Comparison of ENCODE assay signal across 8 mouse cellular contexts in genomic region chr4:136088971-136089747, GRCm38 (mm10). TPM values are rescaled to one million over a fixed set of nuclear protein-coding genes. Genes with fewer than 3 reads are reported as not detected.
DNase-seq lines count a peak whose midpoint lies in the region; ATAC-seq and TF ChIP-seq lines count a peak whose summit lies in the region.
"Had no signal": no experiment of that assay in that cellular context is flagged by ENCODE, and none has a peak within 500 bp of the region (broad histone marks: within the 10 kb centered on the region; RNA-seq: fewer than 3 reads in every experiment).

No protein-coding gene starts in this region.

- 42% methylated on average over 16 of the region's 16 CpGs for WGBS in liver, postnatal 0 days (ENCODE audit: insufficient replicate concordance)
- 54% methylated on average over 16 of the region's 16 CpGs for WGBS in liver, embryonic 11.5 days
- 49% methylated on average over 16 of the region's 16 CpGs for WGBS in stomach, embryonic 16.5 days

- TF ChIP-seq CTCF in liver, postnatal 0 days (IDR thresholded peaks at IDR 0.05; ENCODE audit: low read depth) = no peak

- no peaks in the 10 kb centered on the region for H3K9me3 ChIP-seq in liver, postnatal 0 days (ENCODE audit: low read length)
- no peaks in the 10 kb centered on the region for H3K9me3 ChIP-seq in liver, embryonic 11.5 days (ENCODE audit: control insufficient read depth, low read length)
- H3K9me3 ChIP-seq in stomach, embryonic 16.5 days (replicated peaks; ENCODE audit: control insufficient read depth, low read length) = peaks cover 3% of the 10 kb centered on the region; the same call in 1 of the 2 replicates
- H3K9me3 ChIP-seq: liver, embryonic 13.5 days had no signal

- no peak for TF ChIP-seq EP300 in liver, postnatal 0 days (IDR thresholded peaks at IDR 0.05; ENCODE audit: low read depth)

- peak; percentile 46 for DNase-seq in liver, postnatal 0 days
- no peak for DNase-seq in liver, embryonic 11.5 days (ENCODE audit: low spot score)
- DNase-seq in ZHBTc4 (ENCODE audit: low read depth, low spot score) = peak; percentile 94
- no peak for DNase-seq in embryo, embryonic 11 days
- DNase-seq in left cerebral cortex, postnatal 4 days = no peak
- DNase-seq: liver, embryonic 13.5 days had no signal

- H3K27ac ChIP-seq in liver, postnatal 0 days (ENCODE audit: low read depth) = peak overlapping the region; percentile 71
- no peak overlapping the region for H3K27ac ChIP-seq in liver, embryonic 11.5 days (ENCODE audit: low read depth, low read length)
- peak overlapping the region; percentile 38; the same call in 1 of the 2 replicates for H3K27ac ChIP-seq in stomach, embryonic 16.5 days (ENCODE audit: low read length)
- H3K27ac ChIP-seq: liver, embryonic 13.5 days had no signal

- H3K9ac ChIP-seq in liver, postnatal 0 days (replicated peaks) = no peak overlapping the region
- no peak overlapping the region for H3K9ac ChIP-seq in liver, embryonic 11.5 days (ENCODE audit: low read depth, low read length)
- H3K9ac ChIP-seq in stomach, embryonic 16.5 days (ENCODE audit: low read length) = peak overlapping the region; percentile 2; the same call in 1 of the 2 replicates
- H3K9ac ChIP-seq: liver, embryonic 13.5 days had no signal

- no peak overlapping the region for H3K4me3 ChIP-seq in liver, postnatal 0 days (ENCODE audit: low read depth, low read length)
- H3K4me3 ChIP-seq in liver, embryonic 11.5 days (ENCODE audit: low read depth, low read length) = no peak overlapping the region
- no peak overlapping the region for H3K4me3 ChIP-seq in stomach, embryonic 16.5 days (replicated peaks; ENCODE audit: low read length)
- H3K4me3 ChIP-seq: liver, embryonic 13.5 days had no signal

- no peaks in the 10 kb centered on the region for H3K4me1 ChIP-seq in liver, postnatal 0 days (ENCODE audit: insufficient read depth)
- no peaks in the 10 kb centered on the region for H3K4me1 ChIP-seq in liver, embryonic 11.5 days (replicated peaks; ENCODE audit: control insufficient read depth, insufficient read depth, low read length)
- peaks cover 4% of the 10 kb centered on the region; the same call in 1 of the 2 replicates for H3K4me1 ChIP-seq in stomach, embryonic 16.5 days (ENCODE audit: control insufficient read depth, insufficient read depth, low read length)
- H3K4me1 ChIP-seq: liver, embryonic 13.5 days had no signal

- peak; percentile 56 for ATAC-seq in liver, postnatal 0 days
- ATAC-seq in liver, embryonic 11.5 days (replicated peaks; ENCODE audit: low FRiP score) = no peak
- ATAC-seq in inflammation-experienced regulatory T-cells, adult 6 months = peak; percentile 88
- no peak for ATAC-seq in stomach, embryonic 16.5 days (ENCODE audit: insufficient read depth, low FRiP score)

- no peaks in the 10 kb centered on the region for H3K36me3 ChIP-seq in liver, postnatal 0 days (replicated peaks; ENCODE audit: insufficient read depth, low read length)
- H3K36me3 ChIP-seq in liver, embryonic 11.5 days (ENCODE audit: control insufficient read depth, insufficient read depth, low read length) = no peaks in the 10 kb centered on the region
- H3K36me3 ChIP-seq in stomach, embryonic 16.5 days (ENCODE audit: control insufficient read depth, insufficient read depth, low read length) = no peaks in the 10 kb centered on the region
- H3K36me3 ChIP-seq: liver, embryonic 13.5 days had no signal

- H3K4me2 ChIP-seq in liver, postnatal 0 days (ENCODE audit: low read depth, low read length) = no peak overlapping the region
- no peak overlapping the region for H3K4me2 ChIP-seq in liver, embryonic 11.5 days
- no peak overlapping the region for H3K4me2 ChIP-seq in stomach, embryonic 16.5 days (ENCODE audit: low read depth, low read length)
- H3K4me2 ChIP-seq: liver, embryonic 13.5 days had no signal

- H3K27me3 ChIP-seq in liver, postnatal 0 days (ENCODE audit: insufficient read depth, low read length) = no peaks in the 10 kb centered on the region
- no peaks in the 10 kb centered on the region; the same call in 1 of the 2 replicates for H3K27me3 ChIP-seq in liver, embryonic 11.5 days (replicated peaks; ENCODE audit: control insufficient read depth, insufficient read depth, low read length)
- H3K27me3 ChIP-seq in stomach, embryonic 16.5 days (ENCODE audit: control insufficient read depth, insufficient read depth, low read length) = no peaks in the 10 kb centered on the region

- intact Hi-C loops in left cerebral cortex, postnatal 4 days (cut with DNase I) = no loop called here

RNA-seq across cellular contexts. Expression of gene Rpl11, which starts 35.9 kb away (rescaled TPM):
- polyA plus RNA-seq in liver, postnatal 0 days (2015; fragmentation: Nextera tagmentation; extraction: Ambion mirVana) = 251 and 260 TPM in 2 replicates
- polyA plus RNA-seq in liver, embryonic 11.5 days (2014; fragmentation: Nextera tagmentation; extraction: Ambion mirVana) = 567 and 611 TPM in 2 replicates
- polyA plus RNA-seq in inflammation-experienced regulatory T-cells, adult 6 months (2017; shearing (Covaris generic)) = 1,000 to 10,000 TPM in 2 of 3 experiments, 100 to 1,000 TPM in 1; 855 to 1,337 (median 1,209) TPM
- polyA plus RNA-seq in stomach, embryonic 16.5 days (2015; fragmentation: Nextera tagmentation; extraction: Ambion mirVana) = 352 and 411 TPM in 2 replicates
- total RNA-seq in left cerebral cortex, postnatal 4 days (2021) = 100 to 1,000 TPM; 347 to 361 TPM

RNA-seq across cellular contexts. Expression of gene Id3, which starts 54.1 kb away (rescaled TPM):
- 77.3 and 79.1 TPM in 2 replicates for polyA plus RNA-seq in liver, postnatal 0 days (2015; fragmentation: Nextera tagmentation; extraction: Ambion mirVana)
- polyA plus RNA-seq in liver, embryonic 11.5 days (2014; fragmentation: Nextera tagmentation; extraction: Ambion mirVana) = 191 and 200 TPM in 2 replicates
- polyA plus RNA-seq in inflammation-experienced regulatory T-cells, adult 6 months (2017; shearing (Covaris generic)) = 100 to 1,000 TPM; 125 to 343 (median 290) TPM
- 271 and 285 TPM in 2 replicates for polyA plus RNA-seq in stomach, embryonic 16.5 days (2015; fragmentation: Nextera tagmentation; extraction: Ambion mirVana)
- 10 to 100 TPM; 50.9 to 52.7 TPM for total RNA-seq in left cerebral cortex, postnatal 4 days (2021)

Comparison
In these comparisons a context has a peak if more than half of its experiments do, and no peak if none do; other contexts are left out.
1. ATAC-seq: peak in liver, postnatal 0 days (single experiment) and inflammation-experienced regulatory T-cells, adult 6 months (single experiment); none in liver, embryonic 11.5 days (single experiment) and stomach, embryonic 16.5 days (single experiment).
2. DNase-seq: peak in liver, postnatal 0 days (single experiment) and ZHBTc4 (single experiment); none in liver, embryonic 11.5 days (single experiment), embryo, embryonic 11 days (single experiment) and left cerebral cortex, postnatal 4 days (single experiment).